Mouse (Mus musculus) layer of hippocampus, adult 6 months (tissue): ENCODE measurements around the gene Psat1. TPM values are rescaled to one million over a fixed set of nuclear protein-coding genes. Genes with fewer than 3 reads are reported as not detected.

Experiments
- long read RNA-seq, 2 experiments: library from polyadenylated mRNA; unstranded; transcript quantifications; one replicate each; pipeline ENCODE4 v2.0.0; 2019 to 2020
- polyA plus RNA-seq: library from polyadenylated mRNA; unstranded; fragments of <200 nt; fragmentation: Nextera tagmentation; gene quantifications from 2 replicates; pipeline ENCODE4 v1.2.3, GENCODE M21; 2021

The Psat1 gene
- polyA plus RNA-seq: 122 and 137 TPM in 2 replicates
- long read RNA-seq, experiment 1, transcript Psat1-201 (9 exons, 2,617 nt): major isoform, 256 of 292 reads
- long read RNA-seq, experiment 1, partial matches to known transcripts: 23 of 292 reads
- long read RNA-seq, experiment 1, other reads (novel, unspliced or antisense): 7 of 292 reads
- long read RNA-seq, experiment 2, transcript Psat1-201 (9 exons, 2,617 nt): major isoform, 778 of 805 reads
- long read RNA-seq, experiment 2, transcript Psat1-205 (9 exons, 2,291 nt): minor isoform, 9 of 805 reads
- long read RNA-seq, experiment 2, partial matches to known transcripts: 6 of 805 reads
- long read RNA-seq, experiment 2, other reads (novel, unspliced or antisense): 11 of 805 reads

GRCm38 (mm10) chr19:15947237-15947636 is at the start of gene Psat1:
Gene Psat1 (minus strand): TSS chr19:15947337.

DNA sequence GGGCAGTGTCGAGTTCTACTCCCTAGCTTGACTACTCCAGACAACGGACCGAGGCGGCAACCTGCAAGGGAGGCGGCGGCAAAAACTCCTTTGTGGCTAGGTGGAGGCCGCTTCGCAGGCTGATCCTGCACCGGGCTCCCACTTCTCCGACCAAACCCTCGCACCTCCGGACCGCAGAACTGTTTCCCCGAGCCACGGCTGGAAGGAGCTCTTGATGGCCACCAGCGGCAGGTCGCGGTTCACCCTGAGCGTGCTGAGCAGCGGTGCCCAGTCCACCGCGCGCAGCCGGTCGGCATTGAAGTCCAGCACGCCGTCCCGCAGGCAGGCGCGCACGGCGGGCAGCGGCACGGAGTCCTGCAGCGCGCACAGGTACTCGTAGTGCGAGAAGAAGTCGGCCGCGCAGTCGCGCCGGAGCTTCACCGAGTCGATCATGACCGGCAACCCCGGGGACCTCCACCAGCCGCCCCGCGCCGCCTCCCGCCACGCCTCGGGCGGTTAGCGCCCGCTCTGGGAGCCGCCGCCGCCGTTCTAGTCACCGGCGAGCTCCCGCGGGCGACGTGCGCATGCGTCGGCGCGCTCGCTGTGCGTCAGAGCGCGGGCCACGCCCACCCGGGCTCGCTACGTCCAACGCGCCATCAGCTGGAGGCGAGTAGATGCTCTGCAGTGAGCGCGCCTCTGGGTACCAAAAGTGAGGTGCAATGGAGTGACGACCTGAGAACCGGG is 37.5 kb upstream of the Psat1 start, which contains the start of gene Cep78:
Gene Cep78 (minus strand): TSS at position 541 of the 723 bp plus-strand sequence.

Other genes starting within 250 kb of the Psat1 start
- gene Cep78, start 37.7 kb upstream of the Psat1 start, polyA plus RNA-seq: 4.7 and 4.8 TPM in 2 replicates
- 26.5 and 34.3 TPM in 2 replicates for gene Gnaq, start 185.5 kb upstream of the Psat1 start, polyA plus RNA-seq